Mouse (Mus musculus) liver, adult 2 months (tissue): ENCODE measurements around the gene Wars2.

Source experiments
- CTCF ChIP-seq: fragments of 200-500 bp; IDR thresholded peaks from 2 replicates; pipeline ENCODE4 v1.5.1; 2011; ENCODE audit warnings: low read depth, low read length, control low read depth
- POLR2A ChIP-seq: fragments of 200-500 bp; IDR thresholded peaks from 2 replicates; pipeline ENCODE4 v1.6.1; 2011; ENCODE audit warnings: low read length, control low read depth; ENCODE audit not compliant: insufficient read depth; ENCODE audit errors: extremely low read depth

GRCm38 (mm10) chr3:99255411-99256365 lies 114.8 kb downstream of the Wars2 start:
- TF ChIP-seq CTCF, result no peak
- TF ChIP-seq POLR2A, result no peak
